Mouse (Mus musculus) T-helper 1 cell (primary cell): ENCODE data around the gene Tshz2.
"Not testable (repeated sequence)": the region's sequence is repeated elsewhere in the genome, so short reads cannot be mapped to it uniquely, and the experiment has no call there.

Experiments
- in situ Hi-C: fragments of 300-600 bp; cut with MboI, MseI; formaldehyde crosslinking; loops from one replicate; pipeline ENCODE4 v1.15.1; 2025; ENCODE audit warnings: high pct_unique_total_duplicates

Gene Tshz2

GRCm38 (mm10) chr2:169632338-169633151 lies at the start of gene Tshz2:
Tshz2 (plus strand) TSS chr2:169633013.
- in situ Hi-C loops = no loop called here

- in situ Hi-C loops = no loop called here
Measured at GRCm38 (mm10) chr2:169583476-169583875, 49.3 kb upstream of the Tshz2 start.

DNA sequence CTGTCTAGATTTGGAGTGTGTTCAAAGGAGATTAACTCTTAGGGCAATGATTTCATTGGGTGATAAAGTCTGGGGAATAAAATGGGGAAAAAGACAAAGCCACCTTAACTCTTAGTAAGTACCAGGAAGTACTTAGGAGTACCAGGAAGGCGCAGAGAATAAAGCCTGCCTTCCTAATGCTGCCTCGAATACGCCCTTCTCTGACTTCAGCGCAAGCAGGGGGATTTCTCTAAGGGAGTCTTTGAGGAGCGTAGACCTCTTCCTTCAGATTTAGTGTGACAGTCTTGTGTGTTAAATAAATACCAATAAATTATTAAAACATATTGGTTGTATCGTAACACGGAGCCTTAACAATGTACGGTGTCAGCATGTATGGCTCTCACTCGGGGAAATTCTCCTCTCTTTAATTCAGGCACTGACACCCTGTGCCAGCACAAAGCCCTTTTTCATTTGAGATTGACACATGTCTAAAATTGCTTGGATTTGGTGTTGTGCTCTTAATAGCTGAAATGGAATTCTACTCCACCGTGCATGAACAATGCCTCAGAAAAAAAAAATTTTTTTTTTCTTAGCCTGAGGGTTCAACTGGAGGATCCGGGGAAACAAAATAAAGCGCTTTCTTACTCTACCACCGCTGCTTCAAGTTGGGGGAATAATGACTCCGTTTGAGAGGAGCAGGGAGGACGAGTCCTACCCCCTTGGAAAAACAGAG lies 47.9 kb upstream of the Tshz2 start:
- in situ Hi-C loops = no loop called here

DNA sequence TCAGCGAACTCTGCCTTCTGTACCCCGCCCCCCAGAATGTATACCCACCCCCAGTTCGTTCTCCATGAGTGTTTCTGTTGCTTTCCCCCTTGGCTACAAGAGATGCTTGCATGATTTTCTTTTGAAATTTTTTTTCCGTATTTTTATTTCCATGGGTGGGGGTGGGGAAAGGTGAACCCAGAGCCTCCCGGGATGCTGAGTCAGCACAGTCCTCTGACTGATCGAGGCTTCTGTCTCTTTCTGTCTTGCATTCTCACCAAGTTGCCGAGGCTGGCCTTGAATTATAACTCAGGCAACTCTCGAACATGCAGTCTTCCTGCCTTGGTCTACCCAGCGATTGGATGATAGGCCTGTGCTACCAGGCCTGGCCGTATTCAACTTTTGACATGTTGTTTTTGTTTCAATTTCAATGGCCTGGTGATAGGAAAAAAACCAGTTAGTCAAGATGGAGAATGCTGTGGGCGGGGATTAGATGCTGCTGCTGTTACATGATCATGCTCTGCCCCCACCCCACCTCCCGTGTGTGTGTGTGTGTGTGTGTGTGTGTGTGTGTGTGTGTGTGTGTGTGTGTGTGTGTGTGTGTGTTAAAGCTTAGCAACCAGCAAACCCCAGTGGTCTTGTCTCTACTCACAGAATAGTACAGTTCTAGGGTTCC lies 47.1 kb upstream of the Tshz2 start:
- in situ Hi-C loops = no loop called here

DNA sequence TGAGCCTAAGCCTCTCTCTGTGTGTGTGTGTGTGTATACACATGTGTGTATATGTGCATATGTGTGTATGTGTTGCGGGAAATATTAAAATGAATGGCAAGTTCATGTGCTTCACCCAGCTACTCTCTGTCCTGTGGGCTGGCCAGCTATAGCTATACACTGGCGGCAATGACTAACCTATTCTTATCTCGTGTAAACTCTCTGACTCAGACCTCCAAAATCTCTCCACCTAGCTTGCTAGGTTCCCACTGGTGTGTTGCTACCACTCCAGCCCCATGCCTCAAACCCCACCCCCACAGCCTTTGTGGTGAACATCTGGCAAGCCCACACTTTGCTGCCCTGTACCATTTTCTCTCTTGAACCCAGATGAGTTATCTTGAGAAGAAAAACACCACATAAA lies 46.1 kb upstream of the Tshz2 start:
- in situ Hi-C loops = no loop called here

DNA sequence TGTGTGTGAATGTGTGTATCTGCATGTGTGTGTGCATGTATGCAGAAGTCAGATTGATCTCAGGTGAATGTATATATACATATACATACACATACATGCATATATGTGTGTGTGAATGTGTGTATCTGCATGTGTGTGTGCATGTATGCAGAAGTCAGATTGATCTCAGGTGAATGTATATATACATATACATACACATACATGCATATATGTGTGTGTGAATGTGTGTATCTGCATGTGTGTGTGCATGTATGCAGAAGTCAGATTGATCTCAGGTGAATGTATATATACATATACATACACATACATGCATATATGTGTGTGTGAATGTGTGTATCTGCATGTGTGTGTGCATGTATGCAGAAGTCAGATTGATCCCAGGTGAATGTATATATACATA lies 45.2 kb upstream of the Tshz2 start, which contains the start of gene Gm11011:
Gene Gm11011 (minus strand): TSS at position 101 of the 400 bp plus-strand sequence.
- in situ Hi-C loops = not testable (repeated sequence)

DNA sequence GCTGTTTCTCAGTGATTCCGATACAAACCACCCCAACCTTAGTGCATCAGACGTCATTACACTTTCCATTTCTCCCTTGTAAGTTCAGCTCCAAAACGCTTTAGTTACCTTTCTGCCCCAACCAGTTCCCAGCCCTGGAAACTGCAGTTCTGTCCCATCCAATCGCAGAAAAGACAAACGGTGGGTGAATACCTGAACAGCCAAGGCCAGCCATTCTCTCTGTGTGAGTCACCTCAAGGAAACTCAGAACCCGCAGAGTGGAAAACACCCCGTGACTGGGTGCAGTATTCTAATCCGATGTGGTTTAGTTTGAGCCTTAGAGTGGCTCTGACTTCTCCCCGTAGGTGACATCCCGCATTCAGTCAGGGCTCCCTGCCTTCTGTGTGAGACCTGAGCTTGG lies 43.1 kb upstream of the Tshz2 start:
- in situ Hi-C loops = no loop called here

DNA sequence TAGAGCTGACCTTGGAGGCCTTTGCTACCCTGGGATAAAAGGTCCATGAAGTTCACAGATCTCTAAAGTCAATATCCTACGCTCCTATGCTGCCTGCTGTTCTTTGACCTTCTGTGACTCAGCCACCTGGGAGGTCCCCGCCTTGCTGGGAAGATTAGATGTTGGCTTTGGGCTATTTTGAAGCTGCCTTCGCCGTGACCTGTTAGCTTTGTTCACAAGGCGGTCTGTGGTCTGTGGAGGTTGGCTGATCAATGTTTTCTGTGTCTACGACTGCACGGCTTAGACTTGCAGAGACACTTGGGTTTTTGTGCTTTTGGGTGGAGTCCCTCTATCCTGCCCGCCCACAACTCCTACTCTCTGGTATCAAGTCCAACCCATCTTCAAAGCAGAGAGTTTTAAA lies 42.4 kb upstream of the Tshz2 start:
- in situ Hi-C loops = no loop called here

DNA sequence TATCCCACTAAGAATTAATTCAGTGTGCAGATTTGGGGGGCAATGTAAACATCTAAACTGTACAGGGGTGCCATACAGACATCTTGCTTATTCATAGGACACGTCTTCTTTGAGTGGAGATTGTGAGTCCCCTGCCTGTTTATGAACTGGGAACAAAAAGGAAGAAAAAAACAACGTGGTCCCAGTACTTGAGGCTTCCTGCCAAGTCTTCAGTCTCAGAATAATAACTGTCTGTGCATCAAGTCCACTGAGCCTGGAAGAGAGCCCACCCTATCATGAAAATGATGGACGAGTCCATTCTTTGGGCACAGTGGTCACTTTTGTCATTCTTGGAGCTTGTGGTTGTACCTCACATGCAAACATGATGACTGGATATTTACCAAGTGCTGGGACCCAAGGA lies 39.1 kb upstream of the Tshz2 start:
- in situ Hi-C loops = no loop called here

DNA sequence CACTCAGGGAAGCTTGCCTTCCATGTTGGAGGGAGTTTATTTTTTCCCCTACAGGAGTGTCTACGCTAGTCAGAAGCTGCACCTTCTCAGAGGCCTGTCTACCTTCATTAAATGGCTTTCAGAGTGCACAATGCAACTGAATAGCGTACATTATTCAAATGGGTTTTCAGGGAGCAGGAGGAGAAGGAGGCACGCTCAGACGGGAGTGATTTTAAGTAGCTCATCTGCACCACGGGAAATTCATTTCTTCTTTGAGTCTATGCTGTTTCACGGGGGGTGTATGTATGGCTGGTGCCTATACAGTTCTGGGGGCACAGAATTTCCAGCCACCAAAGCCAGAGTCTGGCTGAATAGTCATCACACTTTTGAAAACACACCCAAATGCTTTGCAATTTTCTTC lies 35.5 kb upstream of the Tshz2 start:
- in situ Hi-C loops = no loop called here

- in situ Hi-C loops = no loop called here
Measured at GRCm38 (mm10) chr2:169597971-169598370, 34.8 kb upstream of the Tshz2 start.

DNA sequence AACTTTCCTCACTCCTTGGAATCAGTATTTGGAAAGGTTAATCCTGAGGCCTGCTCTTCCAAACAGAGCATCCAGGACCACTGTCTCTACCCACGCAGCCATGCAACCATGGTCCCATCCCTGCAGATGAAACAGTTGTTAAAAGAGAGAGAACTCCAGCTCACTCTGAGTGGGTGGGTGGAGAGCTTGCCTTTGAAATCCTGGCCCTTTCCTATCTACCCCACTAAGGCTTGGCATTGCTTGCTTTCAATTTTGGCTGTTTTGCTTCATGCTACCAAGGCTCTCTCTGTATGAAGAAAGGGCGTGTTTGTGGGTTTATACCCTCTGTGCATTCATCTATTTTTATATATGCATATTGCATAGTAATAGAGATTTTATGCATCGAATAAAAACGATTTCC lies 33.2 kb upstream of the Tshz2 start:
- in situ Hi-C loops = no loop called here

DNA sequence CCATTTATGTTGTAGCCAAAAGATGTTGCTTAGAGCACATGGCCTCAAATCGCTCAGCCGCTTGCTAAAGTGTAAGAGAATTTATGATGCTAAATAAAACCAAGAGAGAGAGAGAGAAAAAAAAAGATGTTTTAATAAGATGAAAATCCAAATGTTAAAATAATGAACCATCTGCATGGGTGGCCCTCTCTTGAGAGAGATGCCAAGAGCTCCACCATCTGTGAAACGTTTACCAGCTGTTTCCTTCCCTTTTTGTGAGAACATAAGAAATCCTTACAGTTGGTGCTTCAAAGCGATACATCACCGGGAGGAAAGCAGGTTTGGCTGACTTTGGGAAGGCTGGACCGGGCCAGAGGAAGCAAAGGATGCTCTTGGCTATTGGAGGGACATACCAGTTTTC lies 32.6 kb upstream of the Tshz2 start:
- in situ Hi-C loops = no loop called here

DNA sequence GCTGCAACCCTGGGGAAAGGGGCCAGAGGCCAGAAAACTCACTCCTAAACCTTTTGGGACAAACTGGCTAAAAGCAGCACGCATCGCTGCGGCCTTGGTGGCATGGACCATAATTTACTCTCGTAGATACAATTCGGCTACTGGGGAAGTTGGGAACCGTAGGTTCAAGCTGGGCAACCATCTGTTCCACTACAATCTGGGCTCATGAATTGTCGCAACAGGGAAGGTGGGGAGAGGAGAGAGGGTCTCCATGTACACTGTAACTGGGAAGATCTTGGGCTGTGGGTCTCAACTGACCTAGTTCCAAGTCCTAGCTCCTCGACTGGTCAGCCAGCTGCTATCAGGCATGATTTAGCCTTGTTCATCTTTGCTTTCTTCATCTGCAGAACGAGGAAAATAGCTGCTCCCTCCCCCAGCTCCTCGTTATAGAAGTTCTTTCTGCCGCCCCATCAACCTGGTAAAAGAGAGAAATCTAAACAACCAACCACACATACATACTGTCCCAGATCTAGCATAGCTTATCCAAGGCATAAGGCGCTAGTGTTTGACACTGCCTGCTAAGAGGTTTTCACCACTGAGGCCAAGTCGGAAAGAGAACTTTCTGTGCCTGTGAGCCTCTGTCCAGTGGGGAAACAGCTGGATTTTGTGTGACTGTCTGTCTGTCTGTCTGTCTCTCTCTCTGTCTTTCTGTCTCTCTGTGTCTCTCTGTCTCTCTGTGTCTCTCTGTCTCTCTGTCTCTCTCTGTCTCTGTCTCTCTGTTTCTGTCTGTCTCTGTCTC lies 25.7 kb upstream of the Tshz2 start:
- in situ Hi-C loops = no loop called here

- in situ Hi-C loops = no loop called here
Measured at GRCm38 (mm10) chr2:169607787-169608186, 25.0 kb upstream of the Tshz2 start.

DNA sequence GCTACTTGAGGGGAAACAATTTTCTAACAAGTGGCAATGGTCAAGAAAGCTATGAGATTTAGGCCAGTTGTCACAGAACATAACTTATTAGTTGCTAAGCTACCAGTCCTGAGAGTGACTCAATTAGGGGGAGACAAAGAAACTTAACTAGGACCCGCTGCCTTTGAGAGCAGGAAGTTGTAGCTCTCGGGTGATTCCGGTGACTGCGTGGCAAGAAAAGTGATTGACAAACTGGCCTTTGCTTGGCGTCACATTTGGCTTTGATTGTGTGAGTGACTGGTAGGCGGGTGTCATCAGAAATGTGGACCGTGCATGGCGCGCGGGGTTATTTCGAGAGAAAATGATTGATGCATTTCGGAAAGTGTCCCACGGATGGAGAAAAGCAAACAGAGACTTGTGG lies 22.9 kb upstream of the Tshz2 start:
- in situ Hi-C loops = no loop called here

DNA sequence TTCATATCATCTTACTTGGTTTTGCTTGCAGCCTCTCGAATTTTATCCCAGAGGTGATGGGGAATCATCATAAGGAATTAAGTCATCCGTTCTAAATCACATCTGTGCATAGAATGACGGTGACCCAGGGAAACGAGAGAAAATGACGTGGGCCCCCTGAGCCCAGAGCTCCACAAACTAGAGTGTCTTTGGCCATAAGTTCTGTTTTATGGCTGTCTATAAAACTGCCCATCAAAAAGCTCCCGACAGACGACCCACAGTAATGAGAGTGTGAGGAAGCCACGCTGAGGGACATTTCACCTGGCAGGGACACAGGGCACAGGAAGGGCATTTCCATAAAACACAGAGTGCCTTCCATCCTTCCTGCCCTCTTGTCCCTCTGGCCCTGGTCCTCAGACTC lies 21.9 kb upstream of the Tshz2 start:
- in situ Hi-C loops = no loop called here

GRCm38 (mm10) chr2:169611557-169611956 lies 21.3 kb upstream of the Tshz2 start:
- in situ Hi-C loops = no loop called here

GRCm38 (mm10) chr2:169614683-169615082 lies 18.1 kb upstream of the Tshz2 start:
- in situ Hi-C loops = no loop called here

- in situ Hi-C loops = no loop called here
Measured at GRCm38 (mm10) chr2:169615998-169616397, 16.8 kb upstream of the Tshz2 start.

DNA sequence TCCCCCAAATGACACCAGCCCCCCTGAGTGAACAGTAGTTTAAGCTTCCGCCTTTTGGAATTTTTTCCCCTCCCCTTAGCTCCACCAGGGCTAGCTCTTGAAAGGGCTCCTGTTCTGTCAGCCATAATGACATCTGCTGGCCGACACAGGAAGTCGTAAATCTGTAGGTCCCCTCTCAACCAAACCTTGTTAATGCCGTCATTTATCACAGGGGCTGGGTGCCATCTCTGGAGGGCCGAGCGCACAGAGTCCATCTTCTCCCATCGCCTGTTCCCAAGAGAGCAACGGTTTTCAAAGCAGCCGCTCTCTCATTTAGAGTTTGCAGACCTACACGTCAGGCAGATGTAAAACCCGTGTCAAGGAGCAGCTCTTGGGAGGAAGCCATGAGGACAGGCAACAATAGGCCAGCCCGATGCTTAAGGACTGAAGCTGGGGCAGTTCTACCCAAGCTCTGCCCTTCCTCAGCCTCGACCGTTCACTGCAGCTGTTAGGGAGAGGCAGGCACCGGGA lies 11.6 kb upstream of the Tshz2 start:
- in situ Hi-C loops = no loop called here

GRCm38 (mm10) chr2:169630070-169630469 lies 2.7 kb upstream of the Tshz2 start:
- in situ Hi-C loops = no loop called here
